Mouse (Mus musculus) cerebellum, adult 2 months (tissue): ENCODE measurements at regions not wholly inside any gene's neighbourhood (a gene's known extent, or its start where the extent isn't known, plus 50 kb on each side); places are given as distances from the start of the nearest gene placed in this dataset.

ENCODE experiments used
- DNase-seq, 2 experiments: peaks; one replicate each; pipeline ENCODE4 v3.0.0; 2021
- H3K27ac ChIP-seq: fragments of 200-500 bp; 2 replicates; pipeline ENCODE4 v1.5.1; 2012; ENCODE audit warnings: low read length, control low read depth, inconsistent platforms; ENCODE audit not compliant: insufficient read depth
- H3K27me3 ChIP-seq: fragments of 200-500 bp; 2 replicates; pipeline ENCODE4 v1.6.1; 2012; ENCODE audit warnings: inconsistent platforms, mild to moderate bottlenecking, low read length, moderate library complexity; ENCODE audit not compliant: control insufficient read depth, insufficient read depth
- H3K4me1 ChIP-seq: fragments of 200-500 bp; 2 replicates; pipeline ENCODE4 v1.6.1; 2011; ENCODE audit warnings: low read length; ENCODE audit not compliant: control insufficient read depth, insufficient read depth
- H3K4me3 ChIP-seq: fragments of 200-500 bp; replicated peaks from 2 replicates; pipeline ENCODE3; 2011; ENCODE audit warnings: mild to moderate bottlenecking, low read depth, low read length, control low read depth; ENCODE audit not compliant: insufficient read depth
- CTCF ChIP-seq: fragments of 200-500 bp; IDR thresholded peaks from 2 replicates; pipeline ENCODE4 v1.5.1; 2011; ENCODE audit warnings: low read depth, mild to moderate bottlenecking, control low read depth, low read length, moderate library complexity, borderline replicate concordance; ENCODE audit not compliant: insufficient read depth
- POLR2A ChIP-seq: fragments of 200-500 bp; IDR thresholded peaks from 2 replicates; pipeline ENCODE4 v1.6.1; 2011; ENCODE audit warnings: low read length, control low read depth, borderline replicate concordance; ENCODE audit not compliant: insufficient read depth
- whole genome bisulfite sequencing: fragments of 180-500 bp; shearing (Covaris S2); methylation state at CpG from one replicate; pipeline ENCODE4 v1.1.7; 2018; 5-methylcytosine and 5-hydroxymethylcytosine counted together

GRCm38 (mm10) chr13:26495871-26496270 is 274.1 kb downstream of the Hdgfl1 start:
- H3K4me1 ChIP-seq: no peaks in the 10 kb centered on the region
- no peaks in the 10 kb centered on the region for H3K27me3 ChIP-seq
- H3K4me3 ChIP-seq: no peak overlapping the region
- TF ChIP-seq CTCF: no peak
- TF ChIP-seq POLR2A: no peak
- no peak overlapping the region for H3K27ac ChIP-seq
- DNase-seq: no peak

- H3K27ac ChIP-seq: no peak overlapping the region
- WGBS: 76% methylated on average over 3 of the region's 3 CpGs
- TF ChIP-seq POLR2A (no peak), CTCF (no peak)
- no peak for DNase-seq
- no peaks in the 10 kb centered on the region for H3K27me3 ChIP-seq
- H3K4me3 ChIP-seq: no peak overlapping the region
- no peaks in the 10 kb centered on the region for H3K4me1 ChIP-seq
These were observed 300.6 kb downstream of the Hdgfl1 start for GRCm38 (mm10) chr13:26469343-26469742.

- no peak overlapping the region for H3K4me3 ChIP-seq
- H3K27ac ChIP-seq: no peak overlapping the region
- TF ChIP-seq POLR2A (no peak), CTCF (no peak)
- H3K27me3 ChIP-seq: no peaks in the 10 kb centered on the region
- H3K4me1 ChIP-seq: no peaks in the 10 kb centered on the region
- DNase-seq: no peak
These were observed 302.4 kb downstream of the Hdgfl1 start for GRCm38 (mm10) chr13:26467526-26467925.

GRCm38 (mm10) chr13:26464523-26464922 is 305.4 kb downstream of the Hdgfl1 start:
- 27% methylated on average over 2 of the region's 2 CpGs for WGBS
- H3K4me3 ChIP-seq: no peak overlapping the region
- no peaks in the 10 kb centered on the region for H3K27me3 ChIP-seq
- no peak overlapping the region for H3K27ac ChIP-seq
- no peaks in the 10 kb centered on the region for H3K4me1 ChIP-seq
- DNase-seq: peak in 1 of 2 experiments; percentile 13
- TF ChIP-seq CTCF: no peak
- no peak for TF ChIP-seq POLR2A

GRCm38 (mm10) chr13:26464096-26464495 is 305.9 kb downstream of the Hdgfl1 start:
- H3K27ac ChIP-seq: no peak overlapping the region
- H3K27me3 ChIP-seq: no peaks in the 10 kb centered on the region

GRCm38 (mm10) chr13:26457487-26458253 is 312.3 kb downstream of the Hdgfl1 start:
- no peak for DNase-seq
- Histone ChIP-seq H3K27ac (no peak overlapping the region), H3K4me1 (no peaks in the 10 kb centered on the region), H3K27me3 (no peaks in the 10 kb centered on the region), H3K4me3 (no peak overlapping the region)
- TF ChIP-seq POLR2A (no peak), CTCF (no peak)
- 77% methylated on average over 4 of the region's 4 CpGs for WGBS

More at GRCm38 (mm10) chr13:26464096-26464495, 305.9 kb downstream of the Hdgfl1 start:
- no peak for TF ChIP-seq CTCF
- TF ChIP-seq POLR2A: no peak
- DNase-seq: peak; percentile 7 to 8
- no peaks in the 10 kb centered on the region for H3K4me1 ChIP-seq
- H3K4me3 ChIP-seq: no peak overlapping the region

- H3K27ac ChIP-seq: no peak overlapping the region
- no peaks in the 10 kb centered on the region for H3K27me3 ChIP-seq
- 80% methylated on average over 4 of the region's 4 CpGs for WGBS
- no peak overlapping the region for H3K4me3 ChIP-seq
- TF ChIP-seq POLR2A (no peak), CTCF (no peak)
- no peak for DNase-seq
- H3K4me1 ChIP-seq: no peaks in the 10 kb centered on the region
These were observed 343.3 kb downstream of the Hdgfl1 start for GRCm38 (mm10) chr13:26426639-26427038.

- no peak for DNase-seq
- Histone ChIP-seq H3K4me1 (no peaks in the 10 kb centered on the region), H3K27me3 (no peaks in the 10 kb centered on the region; the same call in 1 of the 2 replicates), H3K4me3 (no peak overlapping the region), H3K27ac (no peak overlapping the region)
- WGBS: 64% methylated on average over 1 of the region's 1 CpGs
- no peak for TF ChIP-seq CTCF
- no peak for TF ChIP-seq POLR2A
These were observed 345.5 kb downstream of the Hdgfl1 start for GRCm38 (mm10) chr13:26424513-26424912.
